Mouse (Mus musculus): ENCODE results near the gene Slc35b1.
"Not testable (repeated sequence)": the region's sequence is repeated elsewhere in the genome, so short reads cannot be mapped to it uniquely, and the experiment has no call there.

Gene Slc35b1

DNA sequence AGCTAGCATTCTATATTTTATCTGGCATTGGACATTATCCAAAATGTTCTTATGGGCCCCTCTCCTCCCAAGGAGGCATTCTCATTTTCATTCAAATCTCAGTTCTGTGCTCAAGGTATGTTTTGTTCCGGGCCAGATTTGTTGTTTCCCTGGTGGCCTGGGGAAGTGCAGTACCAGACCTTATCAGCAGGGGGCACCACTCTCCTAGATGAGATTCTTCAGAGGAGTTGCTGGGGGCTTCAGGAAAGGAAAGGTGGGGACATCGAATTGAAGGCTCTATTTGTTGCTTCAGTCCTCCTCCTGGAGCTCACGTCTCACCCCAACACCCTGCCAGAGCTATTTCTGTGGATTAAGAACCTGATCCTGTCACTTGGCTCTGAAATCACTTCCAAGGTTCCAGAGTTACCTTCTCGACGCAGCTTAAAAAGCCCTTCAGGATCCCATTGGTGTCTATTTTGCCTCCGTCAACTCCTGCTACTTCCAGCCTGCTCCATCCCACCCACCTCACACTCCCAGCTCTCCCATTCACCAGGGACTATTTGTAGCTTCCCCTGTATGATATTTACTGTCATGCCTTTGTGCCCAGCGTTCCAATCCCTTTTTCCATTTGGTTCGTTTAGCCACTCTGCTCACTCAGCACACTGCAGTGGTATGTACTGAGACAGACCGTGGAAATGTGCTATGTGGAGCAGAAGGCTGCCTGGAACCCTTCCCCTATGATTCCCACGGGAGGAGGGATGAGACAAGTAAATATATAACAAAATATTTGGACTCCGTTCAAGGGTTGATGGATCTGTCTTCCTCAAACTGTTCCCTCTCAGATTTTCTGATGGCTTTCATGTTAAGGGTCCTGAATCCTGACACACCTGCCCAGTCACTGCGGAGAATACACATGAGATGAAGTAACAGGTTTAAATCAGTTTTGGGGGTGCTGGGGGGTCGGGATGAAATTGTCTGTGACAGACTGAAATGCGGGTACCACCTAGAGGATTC is 13.6 kb downstream of the Slc35b1 start:
- DNase-seq, result peak; percentile 85

- no peak for DNase-seq
These were observed 15.1 kb downstream of the Slc35b1 start for GRCm38 (mm10) chr11:95399520-95400020.

GRCm38 (mm10) chr11:95401568-95401967 is 17.1 kb downstream of the Slc35b1 start:
- no peak for DNase-seq

DNA sequence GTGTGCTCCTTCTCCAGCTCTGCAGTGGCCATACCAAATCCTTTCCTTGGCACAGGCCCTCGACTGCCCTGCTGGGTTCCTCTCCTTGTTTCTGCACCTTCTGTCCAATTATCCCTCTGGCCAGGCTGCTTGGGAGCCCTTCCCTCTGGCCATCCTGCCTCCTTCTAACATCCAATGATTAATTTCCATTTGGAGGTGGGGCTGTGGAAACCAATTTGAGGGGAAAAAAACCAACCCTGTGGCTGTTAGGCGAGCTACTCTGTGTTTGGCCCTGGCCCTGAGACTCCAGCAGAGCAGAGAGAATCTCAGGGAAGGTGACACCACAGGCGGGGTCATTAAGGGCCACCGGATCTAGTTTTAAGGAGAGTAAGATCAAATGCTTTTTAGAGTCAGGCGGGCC is 17.7 kb downstream of the Slc35b1 start:
- DNase-seq, result no peak

- DNase-seq, result no peak
These were observed 18.2 kb downstream of the Slc35b1 start for GRCm38 (mm10) chr11:95402658-95403101.

- no peak for DNase-seq
These were observed 19.2 kb downstream of the Slc35b1 start for GRCm38 (mm10) chr11:95403382-95404340.

DNA sequence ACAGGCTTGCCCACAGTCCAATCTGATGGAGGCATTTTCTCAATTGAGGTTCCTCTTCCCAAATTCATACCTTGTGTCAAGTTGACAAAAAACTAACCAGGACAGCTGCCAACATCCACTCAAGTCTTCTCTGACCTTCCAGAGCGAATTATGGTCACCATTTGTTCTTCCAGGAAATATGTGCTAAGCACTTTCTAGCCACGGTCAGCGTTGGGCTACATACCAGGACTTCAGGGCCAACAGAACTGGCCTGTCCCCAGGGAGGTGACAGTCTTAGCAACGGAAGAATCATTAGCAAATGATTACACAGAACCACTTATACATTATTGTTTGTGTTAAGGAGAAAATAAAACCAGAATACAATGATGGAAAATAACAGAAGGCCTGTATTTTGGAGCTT is 21.3 kb downstream of the Slc35b1 start:
- DNase-seq, result no peak

GRCm38 (mm10) chr11:95406398-95406797 is 21.9 kb downstream of the Slc35b1 start:
- not testable (repeated sequence) for DNase-seq

- no peak for DNase-seq
These were observed 25.1 kb downstream of the Slc35b1 start for GRCm38 (mm10) chr11:95409450-95410112.

DNA sequence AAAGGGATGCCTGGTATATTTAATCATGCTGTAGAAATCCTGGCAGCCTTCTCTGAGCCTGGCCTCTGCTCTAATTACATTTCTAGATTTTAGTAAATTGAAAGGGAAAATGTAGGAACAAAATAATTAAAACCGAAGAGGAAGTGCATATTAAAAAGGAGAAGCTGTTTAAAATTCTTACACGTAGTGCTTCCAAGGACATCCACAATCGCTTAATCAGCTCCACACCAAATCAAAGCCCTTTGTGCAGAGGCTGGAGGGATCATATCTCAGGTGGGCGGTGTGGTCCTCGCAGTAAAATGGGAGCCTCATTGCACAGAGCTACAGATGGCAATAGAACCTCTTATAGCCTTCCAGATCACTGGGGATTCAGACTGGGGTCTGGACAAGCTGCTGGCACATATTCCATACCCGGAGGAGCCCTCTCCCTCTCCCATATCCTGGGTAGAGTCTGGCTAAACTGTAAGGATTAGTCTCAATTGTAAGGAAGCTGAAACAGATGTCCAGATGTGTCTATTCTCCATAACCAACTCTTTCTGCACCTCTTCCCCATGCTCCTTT is 27.0 kb downstream of the Slc35b1 start:
- DNase-seq, result no peak

DNA sequence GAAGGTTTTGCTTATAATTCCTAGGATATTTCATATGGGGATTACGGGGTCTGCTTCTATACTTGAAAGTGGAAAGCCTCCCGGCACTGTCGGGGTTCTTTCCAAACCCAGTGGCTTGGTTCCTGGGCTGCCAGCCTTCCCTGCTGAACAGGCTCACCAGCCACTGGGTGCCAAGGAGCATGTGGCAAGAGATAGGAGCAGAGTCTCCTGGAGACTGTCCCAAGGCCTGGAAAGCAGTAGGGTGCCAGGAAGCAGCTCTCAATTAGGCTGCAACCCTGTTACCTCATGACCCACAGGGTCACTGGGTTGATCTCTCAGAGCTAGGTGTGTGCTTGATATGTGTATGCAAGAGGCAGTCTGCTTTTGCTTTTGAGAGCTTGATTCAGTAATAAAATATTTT is 28.1 kb downstream of the Slc35b1 start:
- no peak for DNase-seq

GRCm38 (mm10) chr11:95413641-95414535 is 29.4 kb downstream of the Slc35b1 start, which contains the start of gene Spop:
Gene Spop (plus strand): TSS chr11:95414080.
- peak; percentile 96 for DNase-seq

- peak; percentile 97 for DNase-seq
These were observed 30.2 kb downstream of the Slc35b1 start for GRCm38 (mm10) chr11:95414536-95415161.

DNA sequence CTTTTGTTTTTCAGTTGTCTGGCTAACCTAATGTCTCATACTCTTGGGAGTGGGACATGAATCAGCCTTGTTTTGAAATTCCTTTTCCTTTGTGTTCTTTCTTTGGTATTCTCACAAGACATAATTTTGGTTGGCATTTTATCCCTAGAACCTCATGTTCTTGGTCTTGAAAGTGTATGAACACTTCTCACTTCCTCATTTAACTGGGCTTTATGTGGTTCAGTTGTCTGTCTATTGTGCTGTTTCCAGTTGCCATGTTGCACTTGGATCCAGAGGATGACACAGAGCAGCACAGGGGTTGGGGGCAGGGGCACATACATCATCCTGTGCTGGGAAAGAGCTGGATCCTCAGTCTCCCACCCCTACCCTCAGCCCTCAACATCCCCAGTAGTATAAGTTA is 31.4 kb downstream of the Slc35b1 start:
- DNase-seq, result no peak

GRCm38 (mm10) chr11:95417341-95417740 is 32.8 kb downstream of the Slc35b1 start:
- no peak for DNase-seq

DNA sequence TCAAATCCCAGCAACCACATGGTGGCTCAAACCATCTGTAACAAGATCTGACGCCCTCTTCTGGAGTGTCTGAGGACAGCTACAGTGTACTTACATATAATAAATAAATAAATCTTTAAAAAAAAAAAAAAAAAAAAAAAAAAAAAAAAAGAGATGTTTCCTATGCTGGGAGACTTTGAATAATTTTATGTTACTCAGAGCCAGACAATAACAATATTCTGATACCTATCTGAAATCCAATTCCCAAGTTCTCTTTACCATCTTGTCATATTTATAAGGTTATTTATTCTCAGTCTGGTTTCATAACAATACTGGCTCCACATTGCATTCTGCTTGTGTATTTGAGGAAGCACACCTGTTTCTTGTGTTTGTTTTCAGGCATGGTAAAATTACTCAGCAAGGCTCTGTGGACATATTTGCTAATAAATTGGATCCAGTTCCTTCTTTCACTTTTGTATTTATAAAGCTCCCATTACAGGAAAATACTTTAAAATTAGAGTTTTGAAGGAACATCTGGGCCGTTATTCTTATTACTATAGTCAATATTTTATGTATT is 36.5 kb downstream of the Slc35b1 start:
- DNase-seq, result no peak

GRCm38 (mm10) chr11:95423505-95423904 is 39.0 kb downstream of the Slc35b1 start:
- DNase-seq, result no peak

- DNase-seq, result no peak
These were observed 46.9 kb downstream of the Slc35b1 start for GRCm38 (mm10) chr11:95431344-95431743.

DNA sequence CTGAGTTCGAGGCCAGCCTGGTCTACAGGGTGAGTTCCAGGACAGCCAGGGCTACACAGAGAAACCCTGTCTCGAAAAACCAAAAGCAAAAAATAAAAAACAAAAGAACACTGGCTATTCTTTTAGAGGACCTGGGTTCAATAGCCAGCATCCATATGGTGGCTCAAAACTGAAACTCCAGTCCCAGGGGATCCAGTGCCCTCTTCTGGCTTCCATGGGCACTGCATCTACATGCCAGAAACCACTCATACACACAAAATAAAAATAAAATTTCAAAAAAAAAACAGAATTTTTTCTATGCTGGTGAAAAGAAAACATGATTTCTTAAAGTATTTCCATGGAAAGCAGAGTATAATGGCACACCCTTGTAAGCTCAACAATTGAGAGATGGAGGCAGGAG is 47.7 kb downstream of the Slc35b1 start:
- peak; percentile 48 for DNase-seq

All from kidney, postnatal 10 days (tissue).